Mouse (Mus musculus) layer of hippocampus, adult 2 months (tissue): Measurements from ENCODE around the gene Id4. TPM values are rescaled to one million over a fixed set of nuclear protein-coding genes. Genes with fewer than 3 reads are reported as not detected.

Experiments used
- DNase-seq, 2 experiments: peaks; one replicate each; pipeline ENCODE4 v3.0.0; 2022; ENCODE audit warnings: low spot score in 2 of 2
- H3K27ac ChIP-seq: fragments of 200-600 bp; 2 replicates; pipeline ENCODE4 v1.8.1; 2022
- H3K4me3 ChIP-seq: fragments of 200-600 bp; 2 replicates; pipeline ENCODE4 v1.8.1; 2022; ENCODE audit warnings: mild to moderate bottlenecking
- CTCF ChIP-seq: fragments of 200-600 bp; conservative IDR thresholded peaks from 2 replicates; pipeline ENCODE4 v1.8.1; 2022; ENCODE audit warnings: antibody characterized with exemption, mild to moderate bottlenecking, moderate library complexity
- total RNA-seq, 2 experiments: library from RNA; stranded (reverse); gene quantifications; 2 replicates each; pipeline ENCODE4 v1.2.3; 2021

The Id4 gene
- total RNA-seq, 2 experiments from 2014 or later, result 48.8 to 53.5 TPM

- H3K4me3 ChIP-seq, result peak overlapping the region; percentile 70
- H3K27ac ChIP-seq, result peak overlapping the region; percentile 87
- TF ChIP-seq CTCF, result no peak
- DNase-seq, result no peak
These were observed 1.5 kb downstream of the Id4 start for GRCm38 (mm10) chr13:48262451-48262969.

- no peak for DNase-seq
- Histone ChIP-seq H3K27ac (no peak overlapping the region), H3K4me3 (peak overlapping the region; percentile 70)
- TF ChIP-seq CTCF, result no peak
These were observed 4.0 kb downstream of the Id4 start for GRCm38 (mm10) chr13:48265029-48265428.

GRCm38 (mm10) chr13:48273451-48274069, 12.5 kb downstream of the Id4 start:
- Histone ChIP-seq H3K27ac (no peak overlapping the region), H3K4me3 (peak overlapping the region; percentile 35; the same call in 1 of the 2 replicates)
- TF ChIP-seq CTCF, result peak; percentile 91
- DNase-seq, result peak; percentile 16 to 32

GRCm38 (mm10) chr13:48274107-48274506, 13.1 kb downstream of the Id4 start:
- TF ChIP-seq CTCF, result no peak
- no peak for DNase-seq
- H3K27ac ChIP-seq, result no peak overlapping the region
- H3K4me3 ChIP-seq, result no peak overlapping the region

- no peak for DNase-seq
- Histone ChIP-seq H3K4me3 (no peak overlapping the region), H3K27ac (no peak overlapping the region)
- no peak for TF ChIP-seq CTCF
These were observed 16.0 kb downstream of the Id4 start for GRCm38 (mm10) chr13:48276981-48277380.

- Histone ChIP-seq H3K4me3 (no peak overlapping the region), H3K27ac (no peak overlapping the region)
- no peak for TF ChIP-seq CTCF
- DNase-seq, result no peak
These were observed 23.4 kb downstream of the Id4 start for GRCm38 (mm10) chr13:48284426-48284825.

GRCm38 (mm10) chr13:48284918-48285693, 24.1 kb downstream of the Id4 start:
- no peak overlapping the region for H3K4me3 ChIP-seq
- no peak overlapping the region for H3K27ac ChIP-seq
- no peak for TF ChIP-seq CTCF
- DNase-seq, result no peak

- no peak for TF ChIP-seq CTCF
- no peak overlapping the region for H3K4me3 ChIP-seq
- DNase-seq, result no peak
- H3K27ac ChIP-seq, result no peak overlapping the region
These were observed 29.4 kb downstream of the Id4 start for GRCm38 (mm10) chr13:48290427-48290826.

- TF ChIP-seq CTCF, result no peak
- Histone ChIP-seq H3K4me3 (no peak overlapping the region), H3K27ac (no peak overlapping the region)
- no peak for DNase-seq
These were observed 53.5 kb downstream of the Id4 start for GRCm38 (mm10) chr13:48314500-48314899.
